Mouse (Mus musculus) E14TG2a.4 (cell line): Measurements from ENCODE around the gene Siglece.
A peak's percentile ranks its signal among the peaks of the same experiment; 100 is the strongest.

Experiments used
- H3K27me3 ChIP-seq: 2 replicates; pipeline ENCODE4 v1.6.1; 2014; ENCODE audit warnings: low read length, control low read depth; ENCODE audit not compliant: insufficient read depth
- H3K36me3 ChIP-seq: 2 replicates; pipeline ENCODE4 v1.6.1; 2014; ENCODE audit warnings: low read length, control low read depth; ENCODE audit not compliant: insufficient read depth
- H3K4me1 ChIP-seq: replicated peaks from 2 replicates; pipeline ENCODE4 v1.6.1; 2014; ENCODE audit warnings: low read depth, low read length, control low read depth
- H3K4me3 ChIP-seq: replicated peaks from 2 replicates; pipeline ENCODE4 v1.5.1; 2014; ENCODE audit warnings: mild to moderate bottlenecking, low read length
- H3K9me3 ChIP-seq: 2 replicates; pipeline ENCODE4 v1.6.1; 2014; ENCODE audit warnings: low read length, control low read depth
- CTCF ChIP-seq: conservative IDR thresholded peaks from 2 replicates; pipeline ENCODE4 v1.5.1; 2014; ENCODE audit warnings: low read length
- NANOG ChIP-seq: IDR thresholded peaks from 2 replicates; pipeline ENCODE4 v1.6.1; 2014; ENCODE audit warnings: borderline replicate concordance, low read length, mixed read lengths
- POU5F1 ChIP-seq: IDR thresholded peaks from 2 replicates; pipeline ENCODE4 v1.6.1; 2014; ENCODE audit warnings: low read length, borderline replicate concordance

Gene Siglece

DNA sequence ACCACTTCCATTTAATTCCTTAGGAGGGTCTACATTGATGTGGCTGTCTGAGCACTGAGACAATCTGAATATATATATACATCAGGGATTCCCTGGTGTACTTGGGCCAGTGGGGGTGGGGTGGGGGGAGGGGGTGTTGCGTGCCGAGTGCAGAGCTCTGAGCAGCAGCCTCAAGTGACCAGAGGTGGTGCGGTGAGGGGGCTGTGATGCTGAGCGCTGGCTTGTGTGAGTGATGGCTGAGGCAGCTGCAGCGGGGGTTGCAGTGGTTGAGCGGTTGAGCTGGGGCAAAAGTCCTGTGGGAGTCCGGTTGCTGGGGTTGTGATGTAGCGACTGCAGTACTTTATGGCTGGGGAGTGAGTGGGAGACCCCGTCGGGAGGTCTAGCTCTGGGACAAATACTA, 36.1 kb downstream of the Siglece start:
- Histone ChIP-seq H3K9me3 (no peaks in the 10 kb centered on the region), H3K27me3 (no peaks in the 10 kb centered on the region), H3K4me1 (peaks cover 11% of the 10 kb centered on the region), H3K4me3 (peak overlapping the region; percentile 70), H3K36me3 (peaks cover 22% of the 10 kb centered on the region)
- TF ChIP-seq CTCF, result no peak
- TF ChIP-seq POU5F1, result no peak
- no peak for TF ChIP-seq NANOG

- peaks cover 11% of the 10 kb centered on the region for H3K4me1 ChIP-seq
- peaks cover 31% of the 10 kb centered on the region for H3K36me3 ChIP-seq
- no peaks in the 10 kb centered on the region for H3K9me3 ChIP-seq
- no peak for TF ChIP-seq CTCF
- TF ChIP-seq POU5F1, result no peak
- TF ChIP-seq NANOG, result no peak
- H3K27me3 ChIP-seq, result no peaks in the 10 kb centered on the region
- H3K4me3 ChIP-seq, result no peak overlapping the region
Measured at GRCm38 (mm10) chr7:43622927-43623326, 37.0 kb downstream of the Siglece start.

- H3K9me3 ChIP-seq, result no peaks in the 10 kb centered on the region
- no peak overlapping the region for H3K4me3 ChIP-seq
- H3K36me3 ChIP-seq, result peaks cover 82% of the 10 kb centered on the region
- H3K27me3 ChIP-seq, result no peaks in the 10 kb centered on the region
- TF ChIP-seq CTCF (no peak), NANOG (no peak), POU5F1 (no peak)
- peaks cover 47% of the 10 kb centered on the region for H3K4me1 ChIP-seq
Measured at GRCm38 (mm10) chr7:43613816-43614551, 46.0 kb downstream of the Siglece start.

- H3K9me3 ChIP-seq, result peaks cover 6% of the 10 kb centered on the region; the same call in 1 of the 2 replicates
- peaks cover 27% of the 10 kb centered on the region for H3K36me3 ChIP-seq
- H3K27me3 ChIP-seq, result no peaks in the 10 kb centered on the region
- TF ChIP-seq POU5F1, result no peak
- no peak for TF ChIP-seq CTCF
- H3K4me3 ChIP-seq, result peak overlapping the region; percentile 85
- peaks cover 59% of the 10 kb centered on the region for H3K4me1 ChIP-seq
Measured at GRCm38 (mm10) chr7:43608316-43608824, 51.6 kb downstream of the Siglece start.

DNA sequence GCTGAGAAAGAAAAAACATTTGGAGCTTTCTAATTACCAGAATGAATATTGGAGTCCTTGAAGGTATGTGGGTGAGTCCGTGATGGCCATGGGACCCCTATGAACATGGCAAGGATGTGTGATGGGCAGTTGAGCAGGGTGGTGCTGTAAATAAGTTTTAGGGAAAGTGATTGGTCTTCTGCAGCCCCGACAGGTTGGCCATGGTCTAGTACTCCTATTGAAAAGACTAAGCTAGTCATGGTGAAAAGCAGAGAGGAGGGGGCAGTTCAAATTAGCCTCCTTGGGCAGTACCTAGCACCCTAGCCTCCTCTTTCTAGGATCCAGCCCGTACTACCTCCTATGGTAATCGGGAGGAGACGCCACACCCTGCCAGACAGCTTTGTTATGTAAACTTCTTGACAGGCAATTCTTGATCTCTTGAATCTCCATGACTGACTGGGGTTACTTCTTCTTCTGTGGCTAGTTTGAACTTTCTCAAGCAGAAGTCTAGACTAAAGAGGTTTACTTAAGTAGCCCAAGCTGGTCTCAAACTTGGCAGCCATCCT, 52.1 kb downstream of the Siglece start:
- TF ChIP-seq POU5F1 (no peak), NANOG (no peak), CTCF (no peak)
- H3K9me3 ChIP-seq, result peaks cover 6% of the 10 kb centered on the region; the same call in 1 of the 2 replicates
- H3K4me1 ChIP-seq, result peaks cover 63% of the 10 kb centered on the region
- H3K4me3 ChIP-seq, result peak overlapping the region; percentile 85
- H3K36me3 ChIP-seq, result peaks cover 21% of the 10 kb centered on the region
- no peaks in the 10 kb centered on the region for H3K27me3 ChIP-seq

DNA sequence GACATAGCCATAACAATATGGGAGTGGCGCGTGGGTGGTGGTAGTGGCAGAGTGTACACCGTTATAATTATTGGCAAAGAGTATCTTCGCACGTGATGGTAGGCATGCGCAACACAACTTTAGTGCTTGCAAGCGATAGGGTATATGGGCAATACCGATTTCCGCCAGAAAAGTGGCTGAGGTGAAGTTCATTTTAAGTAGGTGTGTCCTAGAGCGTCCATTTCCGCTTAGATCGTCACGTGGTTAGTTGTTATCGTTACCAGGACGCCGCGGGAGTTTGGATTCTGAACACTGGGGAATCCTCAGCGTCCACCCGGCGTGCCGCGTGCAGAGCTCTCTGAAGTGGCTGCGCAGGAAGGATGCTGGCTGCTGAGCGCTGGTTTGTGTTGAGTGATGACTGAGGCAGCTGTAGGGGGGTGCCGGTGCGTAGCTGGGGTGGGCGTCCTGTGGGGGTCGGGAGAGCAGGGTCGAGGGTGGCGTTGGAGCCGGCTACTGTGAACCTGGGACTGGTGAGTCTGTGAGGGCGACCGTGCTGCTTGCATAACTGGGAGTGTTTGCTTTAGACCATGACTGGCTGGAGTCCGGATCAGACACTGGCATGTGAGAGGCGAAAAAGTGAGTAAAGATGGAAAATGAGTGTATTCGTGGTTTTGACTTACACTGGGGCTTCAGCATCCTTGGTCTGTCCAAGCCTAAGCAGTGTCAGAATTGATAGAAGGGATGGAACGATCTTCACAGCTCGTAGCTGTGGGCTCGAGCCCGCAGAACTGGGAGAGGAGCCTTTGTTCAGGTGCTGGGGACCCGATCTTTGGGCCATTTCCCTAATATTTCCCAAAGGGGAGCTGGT, 52.8 kb downstream of the Siglece start, which contains the start of gene Zfp819:
Gene Zfp819, plus strand, starts transcription at position 274 of the 847 bp plus-strand sequence.
- H3K4me3 ChIP-seq, result peak within 1 kb of the TSS; percentile 85
- H3K27me3 ChIP-seq, result no peaks in the 10 kb centered on the region
- H3K36me3 ChIP-seq, result peaks cover 14% of the 10 kb centered on the region
- H3K4me1 ChIP-seq, result peaks cover 62% of the 10 kb centered on the region
- 0 out of 2 replicates have a peak, but pooled peaks have one; percentile 37 for TF ChIP-seq NANOG
- no peak for TF ChIP-seq CTCF
- TF ChIP-seq POU5F1, result no peak
- peaks cover 6% of the 10 kb centered on the region; the same call in 1 of the 2 replicates for H3K9me3 ChIP-seq

DNA sequence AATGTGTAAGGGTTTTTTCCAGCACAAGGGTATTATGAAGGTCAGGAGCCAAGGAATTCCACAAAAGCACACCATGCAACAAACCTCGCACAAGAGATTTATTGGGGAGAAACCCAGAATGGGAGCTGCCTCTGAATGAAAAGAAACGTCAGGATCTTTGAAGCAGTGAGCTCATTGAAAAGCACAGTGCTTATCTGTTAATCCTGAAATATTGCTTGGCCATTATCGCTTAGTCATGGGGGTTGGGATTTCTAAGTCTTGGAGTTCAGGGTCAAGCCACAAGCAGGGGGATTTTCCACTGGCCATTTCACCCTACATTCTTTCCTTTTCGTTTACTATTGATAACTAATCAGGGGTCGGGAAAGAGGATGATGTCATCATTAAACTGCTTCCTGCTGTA, 58.1 kb downstream of the Siglece start:
- Histone ChIP-seq H3K4me3 (peak overlapping the region; percentile 61), H3K9me3 (peaks cover 6% of the 10 kb centered on the region; the same call in 1 of the 2 replicates), H3K27me3 (no peaks in the 10 kb centered on the region), H3K36me3 (no peaks in the 10 kb centered on the region), H3K4me1 (peaks cover 65% of the 10 kb centered on the region)
- TF ChIP-seq NANOG, result no peak
- no peak for TF ChIP-seq CTCF
- TF ChIP-seq POU5F1, result no peak
